Mouse (Mus musculus): ENCODE results near the gene Mdp1.
A peak's percentile ranks its signal among the peaks of the same experiment; 100 is the strongest.

GRCm38 (mm10) chr14:55671833-55672740 lies 11.8 kb upstream of the Mdp1 start, which contains the start of the genes Gmpr2 and Nedd8:
- TF ChIP-seq CTCF (IDR thresholded peaks at IDR 0.05; ENCODE audit: low read depth, low read length): no peak
- TF ChIP-seq POLR2A (IDR thresholded peaks at IDR 0.05; ENCODE audit: extremely low read depth, insufficient read depth, low read length): peak; percentile 51; the same call in 1 of the 2 replicates

All from liver, adult 2 months (tissue).